7 mouse cellular contexts compared by ENCODE assay signal in genomic region chr15:62206502-62206902, GRCm38 (mm10).
A peak's percentile ranks its signal among the peaks of the same experiment; 100 is the strongest.
DNase-seq lines count a peak whose midpoint lies in the region; ATAC-seq and TF ChIP-seq lines count a peak whose summit lies in the region.

No protein-coding gene starts in this region.

- 38% methylated on average over 4 of the region's 4 CpGs for WGBS in kidney, adult 2 months
- 85% methylated on average over 4 of the region's 4 CpGs for WGBS in kidney, embryonic 16.5 days

- TF ChIP-seq CTCF in kidney, adult 2 months (conservative IDR thresholded peaks at IDR 0.05; ENCODE audit: insufficient read depth, insufficient read length, low read depth, low read length) = no peak
- TF ChIP-seq CTCF in Patski (IDR thresholded peaks at IDR 0.05) = no peak

- intact Hi-C loops in gastrocnemius, postnatal 36 days (cut with DNase I) = no loop called here

- H3K27ac ChIP-seq in kidney, adult 2 months (ENCODE audit: insufficient read depth, low read depth, low read length) = no peak overlapping the region
- H3K27ac ChIP-seq in kidney, embryonic 16.5 days (ENCODE audit: low read length) = no peak overlapping the region

- in situ Hi-C loops in Patski (cut with MboI; ENCODE audit: low pct_unique_long_range_greater_than_20kb) = no loop called here

- TF ChIP-seq POLR2A in kidney, adult 2 months (IDR thresholded peaks at IDR 0.05; ENCODE audit: low read depth, low read length) = no peak

- no peak overlapping the region for H3K9ac ChIP-seq in kidney, embryonic 16.5 days (replicated peaks; ENCODE audit: low read length)

- peaks cover 5% of the 10 kb centered on the region; the same call in 1 of the 2 replicates for H3K9me3 ChIP-seq in kidney, embryonic 16.5 days (ENCODE audit: low read length)

- H3K36me3 ChIP-seq in kidney, adult 2 months (ENCODE audit: control insufficient read depth, insufficient read depth, low read length) = no peaks in the 10 kb centered on the region
- H3K36me3 ChIP-seq in kidney, embryonic 16.5 days (ENCODE audit: insufficient read depth, low read length) = peaks cover 4% of the 10 kb centered on the region; the same call in 1 of the 2 replicates

- peak; percentile 85 for DNase-seq in kidney, adult 2 months
- DNase-seq in Patski (ENCODE audit: low read depth, low spot score) = peak; percentile 34
- peak; percentile 54 for DNase-seq in kidney, postnatal 14 days
- DNase-seq in B cell, adult 2 months = no peak
- no peak for DNase-seq in gastrocnemius, postnatal 36 days

- peaks cover 6% of the 10 kb centered on the region for H3K4me1 ChIP-seq in kidney, adult 2 months (ENCODE audit: control insufficient read depth, insufficient read depth, low read length)
- peaks cover 13% of the 10 kb centered on the region for H3K4me1 ChIP-seq in kidney, embryonic 16.5 days (ENCODE audit: insufficient read depth, low read length)

- no peak overlapping the region for H3K4me2 ChIP-seq in kidney, embryonic 16.5 days (replicated peaks; ENCODE audit: low read depth, low read length)

- CTCF ChIA-PET in Patski (lab: Charles Lee) = interaction anchor here (0.7 to 1.4 kb wide), 4 partner anchors 15 to 220 kb away, joined by 3 read pairs; no protein-coding TSS in a partner anchor

- no peaks in the 10 kb centered on the region for H3K27me3 ChIP-seq in kidney, adult 2 months (replicated peaks; ENCODE audit: control insufficient read depth, insufficient read depth, low read length)
- H3K27me3 ChIP-seq in kidney, embryonic 16.5 days (ENCODE audit: insufficient read depth, low read length) = no peaks in the 10 kb centered on the region
- H3K27me3 ChIP-seq in Patski = no peaks in the 10 kb centered on the region

- no peak overlapping the region for H3K4me3 ChIP-seq in kidney, adult 2 months (ENCODE audit: insufficient read depth, low read depth, low read length)
- no peak overlapping the region for H3K4me3 ChIP-seq in kidney, embryonic 16.5 days (ENCODE audit: low read length)

- POLR2A ChIA-PET in Patski (lab: Charles Lee) = no interaction called here

- no peak for ATAC-seq in kidney, embryonic 16.5 days (ENCODE audit: low FRiP score, low TSS enrichment)
- peak; percentile 64 for ATAC-seq in Patski
- ATAC-seq in cerebellum, adult (ENCODE audit: insufficient number of reproducible peaks, low FRiP score, low TSS enrichment) = peak; percentile 58; the same call in 1 of the 2 replicates

Comparison
In these comparisons a context has a peak if more than half of its experiments do, and no peak if none do; other contexts are left out.
1. DNase-seq: peak in kidney, adult 2 months (single experiment), Patski (single experiment) and kidney, postnatal 14 days (single experiment); none in B cell, adult 2 months (0 of 2) and gastrocnemius, postnatal 36 days (0 of 2).